Mouse (Mus musculus): Measurements from ENCODE around the gene Sike1. TPM values are rescaled to one million over a fixed set of nuclear protein-coding genes. Genes with fewer than 3 reads are reported as not detected.

The Sike1 gene
- polyA plus RNA-seq, 1 experiment, result 33.1 TPM

Other genes with a start within 250 kb of the Sike1 start
- not detected in 2 replicates for gene Tshb, start 213.0 kb upstream of the Sike1 start, polyA plus RNA-seq (2012; ENCODE audit: insufficient read depth, insufficient read length, missing spikeins)
- gene Sycp1, start 59.6 kb upstream of the Sike1 start, polyA plus RNA-seq (2012; ENCODE audit: insufficient read depth, insufficient read length, missing spikeins), result not detected in 2 replicates
- not detected in 2 replicates for gene Nr1h5, start 31.6 kb upstream of the Sike1 start, polyA plus RNA-seq (2012; ENCODE audit: insufficient read depth, insufficient read length, missing spikeins)
- 377 and 546 TPM in 2 replicates for gene Csde1, start 24.7 kb downstream of the Sike1 start, polyA plus RNA-seq (2012; ENCODE audit: insufficient read depth, insufficient read length, missing spikeins)
- 16.4 and 19.9 TPM in 2 replicates for gene Nras, start 62.6 kb downstream of the Sike1 start, polyA plus RNA-seq (2012; ENCODE audit: insufficient read depth, insufficient read length, missing spikeins)
- 6.9 and 14.6 TPM in 2 replicates for gene Ampd1, start 78.3 kb downstream of the Sike1 start, polyA plus RNA-seq (2012; ENCODE audit: insufficient read depth, insufficient read length, missing spikeins)
- 0.44 and 0.75 TPM in 2 replicates for gene Dennd2c, start 106.9 kb downstream of the Sike1 start, polyA plus RNA-seq (2012; ENCODE audit: insufficient read depth, insufficient read length, missing spikeins)
- 31.7 and 50.8 TPM in 2 replicates for gene Bcas2, start 175.9 kb downstream of the Sike1 start, polyA plus RNA-seq (2012; ENCODE audit: insufficient read depth, insufficient read length, missing spikeins)